Mouse (Mus musculus) brain, embryonic 14.5 days (tissue): ENCODE measurements around the gene Capn15.

Experiments used
- CTCF ChIP-seq: fragments of 200-500 bp; IDR thresholded peaks from 2 replicates; pipeline ENCODE4 v1.5.1; 2012; ENCODE audit warnings: inconsistent platforms, mild to moderate bottlenecking, moderate library complexity, borderline replicate concordance; ENCODE audit not compliant: insufficient read depth, insufficient read length; ENCODE audit errors: extremely low read depth
- POLR2A ChIP-seq: fragments of 200-500 bp; IDR thresholded peaks from 2 replicates; pipeline ENCODE4 v1.6.1; 2012; ENCODE audit warnings: mild to moderate bottlenecking, inconsistent platforms, borderline replicate concordance; ENCODE audit not compliant: poor library complexity, insufficient read depth, insufficient read length, severe bottlenecking; ENCODE audit errors: extremely low read depth

GRCm38 (mm10) chr17:25943221-25943620 is 42.4 kb downstream of the Capn15 start:
- no peak for TF ChIP-seq POLR2A
- TF ChIP-seq CTCF: no peak
